Mouse (Mus musculus): ENCODE measurements around the gene Zdhhc17. TPM values are rescaled to one million over a fixed set of nuclear protein-coding genes. Genes with fewer than 3 reads are reported as not detected.

Zdhhc17 gene
- polyA plus RNA-seq, 1 experiment from 2014 or later: 34.9 TPM

- Histone ChIP-seq H3K27me3 (no peaks in the 10 kb centered on the region), H3K9ac (replicated peaks) (no peak overlapping the region), H3K36me3 (no peaks in the 10 kb centered on the region), H3K9me3 (no peaks in the 10 kb centered on the region), H3K4me2 (no peak overlapping the region), H3K27ac (no peak overlapping the region), H3K4me3 (replicated peaks) (no peak overlapping the region), H3K4me1 (replicated peaks) (no peaks in the 10 kb centered on the region; the same call in 1 of the 2 replicates)
- WGBS: 76% methylated on average over 5 of the region's 5 CpGs
- ATAC-seq (ENCODE audit: insufficient number of reproducible peaks, insufficient read depth, low FRiP score, low TSS enrichment, low read depth): no peak
Observed at GRCm38 (mm10) chr10:110999201-110999600, 10.7 kb downstream of the Zdhhc17 start.

- no peak overlapping the region for H3K9ac ChIP-seq (replicated peaks)
- H3K27me3 ChIP-seq: no peaks in the 10 kb centered on the region
- H3K27ac ChIP-seq: no peak overlapping the region
- WGBS: 92% methylated on average over 6 of the region's 6 CpGs
- H3K9me3 ChIP-seq: no peaks in the 10 kb centered on the region
- no peaks in the 10 kb centered on the region for H3K36me3 ChIP-seq
- peaks cover 4% of the 10 kb centered on the region for H3K4me1 ChIP-seq (replicated peaks)
- ATAC-seq (ENCODE audit: insufficient number of reproducible peaks, insufficient read depth, low FRiP score, low TSS enrichment, low read depth): no peak
- H3K4me2 ChIP-seq: no peak overlapping the region
- no peak overlapping the region for H3K4me3 ChIP-seq (replicated peaks)
Observed at GRCm38 (mm10) chr10:110997180-110997579, 12.8 kb downstream of the Zdhhc17 start.

- Histone ChIP-seq H3K4me1 (replicated peaks) (peaks cover 10% of the 10 kb centered on the region), H3K9ac (replicated peaks) (no peak overlapping the region), H3K4me2 (no peak overlapping the region), H3K27me3 (no peaks in the 10 kb centered on the region), H3K36me3 (no peaks in the 10 kb centered on the region), H3K27ac (no peak overlapping the region), H3K4me3 (replicated peaks) (no peak overlapping the region), H3K9me3 (no peaks in the 10 kb centered on the region)
- 68% methylated on average over 5 of the region's 5 CpGs for WGBS
- no peak for ATAC-seq (ENCODE audit: insufficient number of reproducible peaks, insufficient read depth, low FRiP score, low TSS enrichment, low read depth)
Observed at GRCm38 (mm10) chr10:110994761-110995160, 15.2 kb downstream of the Zdhhc17 start.

- Histone ChIP-seq H3K9me3 (no peaks in the 10 kb centered on the region), H3K4me1 (replicated peaks) (peaks cover 10% of the 10 kb centered on the region), H3K27ac (no peak overlapping the region), H3K36me3 (no peaks in the 10 kb centered on the region), H3K9ac (replicated peaks) (no peak overlapping the region), H3K27me3 (no peaks in the 10 kb centered on the region), H3K4me3 (replicated peaks) (no peak overlapping the region), H3K4me2 (no peak overlapping the region)
- WGBS: 64% methylated on average over 5 of the region's 5 CpGs
- no peak for ATAC-seq (ENCODE audit: insufficient number of reproducible peaks, insufficient read depth, low FRiP score, low TSS enrichment, low read depth)
Observed at GRCm38 (mm10) chr10:110993249-110993648, 16.7 kb downstream of the Zdhhc17 start.

- WGBS: 51% methylated on average over 9 of the region's 9 CpGs
- H3K36me3 ChIP-seq: no peaks in the 10 kb centered on the region
- H3K4me1 ChIP-seq (replicated peaks): peaks cover 10% of the 10 kb centered on the region
- no peak overlapping the region for H3K4me2 ChIP-seq
- no peak overlapping the region for H3K4me3 ChIP-seq (replicated peaks)
- H3K9me3 ChIP-seq: no peaks in the 10 kb centered on the region
- ATAC-seq (ENCODE audit: insufficient number of reproducible peaks, insufficient read depth, low FRiP score, low TSS enrichment, low read depth): no peak
- no peaks in the 10 kb centered on the region for H3K27me3 ChIP-seq
- H3K27ac ChIP-seq: no peak overlapping the region
- H3K9ac ChIP-seq (replicated peaks): no peak overlapping the region
Observed at GRCm38 (mm10) chr10:110992047-110992431, 17.9 kb downstream of the Zdhhc17 start.

GRCm38 (mm10) chr10:110991307-110992046 lies 18.5 kb downstream of the Zdhhc17 start:
- 67% methylated on average over 6 of the region's 6 CpGs for WGBS
- no peak overlapping the region for H3K27ac ChIP-seq
- H3K4me2 ChIP-seq: no peak overlapping the region
- H3K4me1 ChIP-seq (replicated peaks): peaks cover 10% of the 10 kb centered on the region
- no peaks in the 10 kb centered on the region for H3K36me3 ChIP-seq
- no peak overlapping the region for H3K4me3 ChIP-seq (replicated peaks)
- no peaks in the 10 kb centered on the region for H3K27me3 ChIP-seq
- no peak overlapping the region for H3K9ac ChIP-seq (replicated peaks)
- no peak for ATAC-seq (ENCODE audit: insufficient number of reproducible peaks, insufficient read depth, low FRiP score, low TSS enrichment, low read depth)
- no peaks in the 10 kb centered on the region for H3K9me3 ChIP-seq

GRCm38 (mm10) chr10:110989729-110990128 lies 20.2 kb downstream of the Zdhhc17 start:
- no peak overlapping the region for H3K4me3 ChIP-seq (replicated peaks)
- H3K4me2 ChIP-seq: no peak overlapping the region
- H3K4me1 ChIP-seq (replicated peaks): peaks cover 10% of the 10 kb centered on the region
- H3K36me3 ChIP-seq: no peaks in the 10 kb centered on the region
- no peaks in the 10 kb centered on the region for H3K9me3 ChIP-seq
- 0 out of 2 replicates have a peak overlapping the region, but pooled peaks have one; percentile 13 for H3K27ac ChIP-seq
- no peaks in the 10 kb centered on the region for H3K27me3 ChIP-seq
- 66% methylated on average over 2 of the region's 2 CpGs for WGBS
- no peak overlapping the region for H3K9ac ChIP-seq (replicated peaks)
- no peak for ATAC-seq (ENCODE audit: insufficient number of reproducible peaks, insufficient read depth, low FRiP score, low TSS enrichment, low read depth)

- Histone ChIP-seq H3K4me2 (no peak overlapping the region), H3K9ac (replicated peaks) (no peak overlapping the region), H3K4me3 (replicated peaks) (no peak overlapping the region), H3K4me1 (replicated peaks) (0 out of 2 replicates have a peak, but pooled peaks cover 3% of the 10 kb centered on the region), H3K27me3 (no peaks in the 10 kb centered on the region), H3K9me3 (no peaks in the 10 kb centered on the region), H3K27ac (no peak overlapping the region), H3K36me3 (peaks cover 3% of the 10 kb centered on the region; the same call in 1 of the 2 replicates)
- 93% methylated on average over 17 of the region's 17 CpGs for whole genome bisulfite sequencing
- no peak for ATAC-seq (ENCODE audit: insufficient number of reproducible peaks, insufficient read depth, low FRiP score, low TSS enrichment, low read depth)
Observed at GRCm38 (mm10) chr10:110986682-110987081, 23.3 kb downstream of the Zdhhc17 start.

GRCm38 (mm10) chr10:110982771-110983170 lies 27.2 kb downstream of the Zdhhc17 start:
- no peak for ATAC-seq (ENCODE audit: insufficient number of reproducible peaks, insufficient read depth, low FRiP score, low TSS enrichment, low read depth)
- Histone ChIP-seq H3K27ac (no peak overlapping the region), H3K4me3 (replicated peaks) (no peak overlapping the region), H3K9me3 (no peaks in the 10 kb centered on the region), H3K4me1 (replicated peaks) (no peaks in the 10 kb centered on the region), H3K9ac (replicated peaks) (no peak overlapping the region), H3K36me3 (peaks cover 36% of the 10 kb centered on the region), H3K27me3 (no peaks in the 10 kb centered on the region), H3K4me2 (no peak overlapping the region)
- WGBS: 90% methylated on average over 4 of the region's 4 CpGs

- no peak for ATAC-seq (ENCODE audit: insufficient number of reproducible peaks, insufficient read depth, low FRiP score, low TSS enrichment, low read depth)
- no peaks in the 10 kb centered on the region for H3K4me1 ChIP-seq (replicated peaks)
- H3K4me2 ChIP-seq: no peak overlapping the region
- peaks cover 43% of the 10 kb centered on the region for H3K36me3 ChIP-seq
- H3K27ac ChIP-seq: no peak overlapping the region
- no peaks in the 10 kb centered on the region for H3K9me3 ChIP-seq
- no peaks in the 10 kb centered on the region for H3K27me3 ChIP-seq
- no peak overlapping the region for H3K4me3 ChIP-seq (replicated peaks)
- 92% methylated on average over 6 of the region's 6 CpGs for WGBS
- no peak overlapping the region for H3K9ac ChIP-seq (replicated peaks)
Observed at GRCm38 (mm10) chr10:110980441-110980840, 29.5 kb downstream of the Zdhhc17 start.

GRCm38 (mm10) chr10:110979431-110979830 lies 30.5 kb downstream of the Zdhhc17 start:
- Histone ChIP-seq H3K27ac (no peak overlapping the region), H3K4me1 (replicated peaks) (no peaks in the 10 kb centered on the region), H3K9me3 (no peaks in the 10 kb centered on the region), H3K4me2 (no peak overlapping the region), H3K9ac (replicated peaks) (no peak overlapping the region), H3K27me3 (no peaks in the 10 kb centered on the region), H3K4me3 (replicated peaks) (no peak overlapping the region), H3K36me3 (peaks cover 53% of the 10 kb centered on the region)
- 91% methylated on average over 2 of the region's 2 CpGs for WGBS
- no peak for ATAC-seq (ENCODE audit: insufficient number of reproducible peaks, insufficient read depth, low FRiP score, low TSS enrichment, low read depth)

- no peaks in the 10 kb centered on the region for H3K27me3 ChIP-seq
- peaks cover 64% of the 10 kb centered on the region for H3K36me3 ChIP-seq
- no peak overlapping the region for H3K4me2 ChIP-seq
- H3K4me3 ChIP-seq (replicated peaks): no peak overlapping the region
- ATAC-seq (ENCODE audit: insufficient number of reproducible peaks, insufficient read depth, low FRiP score, low TSS enrichment, low read depth): no peak
- 54% methylated on average over 2 of the region's 2 CpGs for WGBS
- H3K27ac ChIP-seq: no peak overlapping the region
- no peaks in the 10 kb centered on the region for H3K9me3 ChIP-seq
- no peak overlapping the region for H3K9ac ChIP-seq (replicated peaks)
- H3K4me1 ChIP-seq (replicated peaks): no peaks in the 10 kb centered on the region
Observed at GRCm38 (mm10) chr10:110977379-110977778, 32.6 kb downstream of the Zdhhc17 start.
